Mouse (Mus musculus) brain, embryonic 18.5 days (tissue): ENCODE measurements at regions not wholly inside any gene's neighbourhood (a gene's known extent, or its start where the extent isn't known, plus 50 kb on each side); places are given as distances from the start of the nearest gene placed in this dataset.
A peak's percentile ranks its signal among the peaks of the same experiment; 100 is the strongest.

ENCODE experiments used
- DNase-seq: peaks from one replicate; pipeline ENCODE4 v3.0.0-alpha.2; 2012; ENCODE audit warnings: low read depth, low spot score

DNA sequence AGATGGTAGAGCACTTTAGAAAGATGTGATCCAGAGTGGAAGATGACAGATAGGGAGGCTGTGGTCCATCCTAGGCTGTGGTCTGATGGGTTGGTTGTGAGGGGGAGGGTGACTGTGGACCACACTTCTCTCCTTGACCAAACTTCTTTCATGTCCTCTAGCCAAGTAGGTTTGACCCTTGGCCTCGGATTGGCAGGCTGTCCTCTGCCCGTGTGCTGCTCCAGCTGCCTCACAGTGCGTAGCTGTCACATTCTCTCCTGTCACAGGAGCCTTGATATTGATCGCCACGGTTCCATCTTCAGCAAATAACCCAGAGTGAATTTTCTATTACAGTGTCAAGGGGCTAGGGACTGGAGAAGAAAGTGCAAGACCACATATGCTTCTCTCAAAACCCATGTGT lies 506.9 kb downstream of the Tbc1d22a start:
- no peak for DNase-seq

DNA sequence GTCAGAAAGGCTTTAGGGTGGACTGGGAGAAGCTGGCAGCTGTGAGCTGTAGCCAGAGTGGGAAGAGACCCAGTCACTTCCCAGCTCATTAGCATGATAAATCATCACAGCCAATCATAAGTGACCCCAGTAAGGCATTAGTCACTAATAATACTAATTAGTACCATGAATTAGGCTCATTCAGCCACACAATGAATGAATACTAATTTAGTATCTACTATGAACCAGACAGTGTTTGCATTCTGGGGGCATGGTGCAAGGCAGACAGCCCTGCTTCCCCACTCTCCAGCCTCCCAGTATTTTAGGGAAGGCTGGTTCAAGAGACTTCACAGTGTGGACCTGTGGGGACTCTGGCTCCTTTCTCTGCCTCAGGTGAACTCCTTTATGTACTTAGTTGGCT lies 523.7 kb downstream of the Tbc1d22a start:
- no peak for DNase-seq

DNA sequence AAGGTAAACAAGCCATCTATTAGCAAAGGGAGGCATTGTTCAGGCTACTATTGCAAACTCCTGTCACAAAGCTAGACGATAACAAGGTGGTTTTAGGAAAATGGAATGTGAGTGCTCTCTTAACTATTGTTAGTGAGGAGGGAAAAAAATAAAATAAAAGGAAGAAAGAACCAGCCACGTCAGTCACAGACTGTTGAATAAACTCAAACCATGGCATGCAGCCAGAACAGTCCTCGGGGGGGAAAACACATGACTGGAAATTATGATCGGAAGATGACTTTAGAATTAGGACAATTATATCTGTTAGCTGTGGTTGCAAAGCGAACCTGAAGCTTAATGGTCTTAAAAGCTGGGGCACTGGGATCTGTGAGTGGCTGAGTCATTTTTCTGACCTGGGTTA lies 524.1 kb downstream of the Tbc1d22a start:
- DNase-seq, result no peak

DNA sequence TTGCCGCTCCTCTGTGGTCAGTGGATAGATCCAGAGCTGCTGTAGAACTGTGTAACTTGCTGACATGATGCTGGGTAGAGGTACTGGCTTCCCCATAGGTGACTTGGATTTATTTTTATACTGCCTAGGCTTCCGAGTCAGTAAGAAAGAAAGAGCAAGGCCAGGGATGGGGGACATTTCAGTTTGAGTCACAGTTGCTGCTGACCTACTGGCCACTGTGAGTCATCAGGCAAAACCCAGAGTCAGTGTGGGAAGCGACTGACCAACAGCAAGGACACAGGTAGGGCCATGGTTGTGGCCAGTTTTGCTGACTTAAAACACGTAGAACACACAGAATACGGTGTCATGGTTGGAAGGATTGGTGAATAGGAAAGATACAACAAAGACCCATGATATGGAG lies 524.5 kb downstream of the Tbc1d22a start:
- DNase-seq, result no peak

GRCm38 (mm10) chr15:86751436-86752136 lies 537.3 kb downstream of the Tbc1d22a start:
- peak; percentile 43 for DNase-seq

DNA sequence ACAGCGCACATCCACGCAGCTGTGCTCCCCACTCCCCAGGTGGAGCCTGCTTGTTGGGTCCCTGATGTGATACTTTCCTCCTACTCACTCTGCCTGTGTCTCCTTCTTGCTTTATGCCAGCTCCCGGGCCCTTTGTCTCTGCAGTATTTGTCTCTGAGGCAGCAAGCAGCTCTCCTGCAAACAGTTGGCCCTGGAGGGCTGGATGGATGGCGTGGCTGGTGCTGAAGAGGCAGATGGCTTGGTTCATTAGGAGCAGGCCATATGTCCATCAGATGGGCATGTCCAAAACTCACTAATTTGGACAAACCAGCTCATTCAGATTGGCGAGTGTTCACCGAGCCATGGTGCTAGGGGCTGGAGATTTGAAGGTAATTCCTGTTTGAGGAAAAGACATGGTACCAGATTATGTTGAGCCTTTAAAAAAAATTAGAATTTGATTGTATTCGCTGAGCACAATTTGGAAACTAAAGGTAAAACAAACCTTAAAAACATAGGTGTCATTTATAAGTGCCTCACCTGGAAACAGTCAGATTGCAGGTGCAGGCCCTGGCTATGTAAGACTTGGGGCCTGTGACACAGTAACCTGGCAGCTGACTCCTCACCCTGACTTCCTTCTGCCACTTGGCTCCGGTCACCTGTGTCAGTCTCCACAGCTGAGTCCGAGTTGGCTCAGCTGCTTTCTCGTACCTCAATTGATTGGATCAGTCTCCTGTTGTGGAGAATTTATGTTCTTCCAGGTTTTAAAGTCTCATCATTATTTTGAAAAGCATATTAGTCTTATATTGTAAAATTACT lies 549.5 kb downstream of the Tbc1d22a start:
- no peak for DNase-seq

GRCm38 (mm10) chr15:86767623-86768022 lies 553.4 kb downstream of the Tbc1d22a start:
- no peak for DNase-seq

DNA sequence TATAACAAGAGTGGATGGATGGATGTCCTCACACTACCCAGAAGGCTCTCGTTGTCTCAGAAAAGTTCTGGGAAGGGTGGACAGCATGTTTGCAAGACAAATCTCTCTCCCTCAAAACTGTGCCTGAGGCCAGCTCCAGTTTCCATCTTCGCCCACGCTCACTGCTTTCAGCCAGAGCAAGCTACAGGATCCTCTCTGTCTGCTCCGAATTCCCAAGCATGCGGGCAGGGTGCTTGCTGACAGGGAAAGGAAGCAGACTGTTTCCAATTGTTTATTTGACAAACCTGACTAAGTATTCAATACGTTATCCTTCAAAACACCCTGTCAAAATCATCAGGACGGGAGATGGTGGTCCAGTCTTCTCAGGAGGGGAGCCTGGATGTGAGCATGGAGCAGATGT lies 558.8 kb downstream of the Tbc1d22a start:
- no peak for DNase-seq

DNA sequence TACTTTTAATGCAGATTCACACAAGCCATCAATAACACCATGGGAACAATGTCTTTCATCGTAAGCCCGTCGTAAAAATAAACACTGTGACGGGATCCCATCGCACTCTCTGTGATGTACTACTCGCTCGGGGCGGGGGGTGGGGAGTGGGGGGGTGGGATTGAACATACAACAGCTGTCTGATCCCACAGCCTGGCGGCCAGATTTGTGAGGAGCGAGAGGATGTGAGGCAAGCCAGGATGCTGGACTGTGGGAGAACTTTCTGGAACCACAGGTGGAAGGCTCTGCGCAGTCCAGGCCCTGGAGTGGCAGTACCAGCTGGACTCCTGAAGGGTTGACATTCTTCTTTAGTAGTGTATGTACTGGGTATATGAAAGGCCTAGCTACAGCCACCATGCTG lies 563.7 kb downstream of the Tbc1d22a start:
- no peak for DNase-seq

- peak; percentile 45 for DNase-seq
Measured at GRCm38 (mm10) chr15:86781160-86781559, 566.9 kb downstream of the Tbc1d22a start.

DNA sequence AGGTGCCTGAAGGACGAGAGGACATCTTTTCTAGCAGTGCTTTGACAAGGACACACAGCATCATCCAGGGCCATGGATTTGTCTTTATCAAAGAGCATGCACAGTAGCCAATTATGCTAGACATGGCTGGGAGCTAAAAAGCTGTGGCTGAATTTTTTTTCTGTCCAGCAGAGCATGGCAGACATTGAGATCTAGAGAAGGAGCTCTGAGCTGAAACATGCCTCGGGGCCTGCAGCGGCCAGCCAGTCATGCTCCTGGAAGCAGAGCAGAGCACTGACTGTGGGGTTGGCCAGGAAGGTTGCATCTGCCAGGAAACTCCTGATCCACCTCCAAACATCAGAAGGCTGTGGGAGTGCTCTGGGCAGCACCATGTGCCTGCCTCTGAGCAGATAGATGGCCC lies 580.5 kb downstream of the Tbc1d22a start:
- DNase-seq, result no peak

DNA sequence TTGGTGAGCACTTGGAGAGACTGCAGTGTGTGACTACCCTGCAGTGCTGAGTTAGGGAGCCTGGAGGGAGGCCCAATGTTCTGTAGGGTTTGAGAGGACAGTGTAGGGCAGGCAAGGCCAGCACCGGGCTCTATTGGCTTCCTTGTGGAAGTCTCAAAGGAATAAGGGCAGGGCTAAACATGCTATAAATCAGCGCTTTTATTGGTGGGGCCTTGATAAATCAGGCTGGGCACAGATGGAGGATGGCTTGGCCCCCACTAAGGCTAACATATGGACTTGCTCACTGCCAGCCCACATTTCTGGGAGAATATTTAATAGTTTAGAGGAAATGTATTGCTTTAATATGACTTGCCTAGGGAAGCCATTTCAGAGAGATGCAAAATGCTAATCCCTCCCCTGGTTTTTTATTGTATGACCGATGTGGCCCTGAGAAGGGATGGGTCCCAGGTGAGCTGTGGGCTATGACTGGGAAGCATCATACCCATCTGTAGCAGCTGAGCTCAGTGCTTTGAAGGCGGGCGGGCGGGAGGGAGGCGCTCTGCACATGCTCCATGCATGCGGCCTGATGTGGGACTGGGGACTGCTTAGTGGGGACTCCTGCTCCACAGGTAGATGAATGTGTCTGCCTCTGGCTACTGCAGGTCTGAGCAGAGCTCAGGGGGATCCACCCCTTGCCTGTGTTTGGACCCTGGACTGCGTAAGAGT lies 584.4 kb downstream of the Tbc1d22a start:
- no peak for DNase-seq

DNA sequence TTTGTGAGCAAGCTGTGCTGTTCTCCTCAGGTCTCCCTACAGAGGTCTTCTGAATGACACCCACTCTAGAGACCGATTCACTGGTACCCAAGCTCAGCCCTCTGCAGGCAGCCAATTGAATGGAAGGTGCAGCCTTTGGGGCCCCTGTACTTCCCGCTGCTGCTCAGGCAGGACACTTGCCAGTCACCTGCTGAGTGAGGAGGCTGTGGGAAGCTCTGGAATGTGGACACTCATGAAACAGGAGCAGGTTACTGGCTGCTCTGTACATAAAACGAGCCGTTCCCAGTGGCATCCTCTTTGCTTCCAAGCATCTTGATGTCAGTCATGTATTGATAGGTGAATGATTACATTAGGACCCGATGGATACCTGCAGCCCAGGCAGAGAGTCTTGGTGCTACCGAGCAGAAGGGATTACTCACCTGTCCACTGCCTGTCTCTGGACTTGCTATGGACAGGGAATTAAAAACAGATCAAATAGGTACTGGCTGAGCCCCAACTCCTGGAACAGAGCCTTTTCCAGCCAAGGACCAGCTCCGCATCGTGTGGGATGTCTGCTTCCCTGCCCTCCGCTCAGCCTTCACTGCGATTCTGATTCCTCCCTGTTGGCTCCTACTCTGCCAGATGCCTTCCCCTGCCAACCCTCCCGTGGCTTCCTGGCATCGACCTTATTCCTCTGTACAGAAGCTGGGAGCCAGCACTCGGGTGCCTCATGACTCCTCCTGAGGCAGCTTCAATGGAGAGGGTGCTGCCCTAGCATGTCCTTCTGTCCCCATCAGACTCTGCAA lies 593.2 kb downstream of the Tbc1d22a start:
- DNase-seq, result no peak

GRCm38 (mm10) chr15:86811821-86812220 lies 597.6 kb downstream of the Tbc1d22a start:
- DNase-seq, result no peak

GRCm38 (mm10) chr15:86814808-86815421 lies 600.7 kb downstream of the Tbc1d22a start:
- no peak for DNase-seq

DNA sequence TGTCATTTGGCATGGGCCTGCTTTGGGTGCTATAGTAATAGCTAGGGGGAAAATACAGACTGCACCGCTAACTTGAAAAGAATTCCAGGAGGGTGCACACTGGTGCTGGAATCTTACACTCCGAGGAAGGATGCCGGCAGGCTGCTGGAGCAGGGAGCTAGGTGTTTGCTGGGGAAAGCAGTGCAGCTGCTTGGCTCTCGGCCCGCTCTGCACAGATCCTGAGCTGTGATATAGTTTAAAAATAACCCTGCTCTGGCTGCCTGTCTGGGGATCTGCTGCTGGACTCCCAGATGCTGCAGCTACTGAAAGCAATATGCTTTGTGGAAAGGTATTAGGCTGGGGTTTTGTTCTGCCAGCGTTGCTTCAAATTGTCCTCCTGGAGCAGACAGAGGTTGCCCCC lies 621.7 kb downstream of the Tbc1d22a start:
- DNase-seq, result peak; percentile 22

- no peak for DNase-seq
Measured at GRCm38 (mm10) chr15:86852161-86852870, 638.1 kb downstream of the Tbc1d22a start.

- no peak for DNase-seq
Measured at GRCm38 (mm10) chr15:86858356-86858906, 644.2 kb downstream of the Tbc1d22a start.

DNA sequence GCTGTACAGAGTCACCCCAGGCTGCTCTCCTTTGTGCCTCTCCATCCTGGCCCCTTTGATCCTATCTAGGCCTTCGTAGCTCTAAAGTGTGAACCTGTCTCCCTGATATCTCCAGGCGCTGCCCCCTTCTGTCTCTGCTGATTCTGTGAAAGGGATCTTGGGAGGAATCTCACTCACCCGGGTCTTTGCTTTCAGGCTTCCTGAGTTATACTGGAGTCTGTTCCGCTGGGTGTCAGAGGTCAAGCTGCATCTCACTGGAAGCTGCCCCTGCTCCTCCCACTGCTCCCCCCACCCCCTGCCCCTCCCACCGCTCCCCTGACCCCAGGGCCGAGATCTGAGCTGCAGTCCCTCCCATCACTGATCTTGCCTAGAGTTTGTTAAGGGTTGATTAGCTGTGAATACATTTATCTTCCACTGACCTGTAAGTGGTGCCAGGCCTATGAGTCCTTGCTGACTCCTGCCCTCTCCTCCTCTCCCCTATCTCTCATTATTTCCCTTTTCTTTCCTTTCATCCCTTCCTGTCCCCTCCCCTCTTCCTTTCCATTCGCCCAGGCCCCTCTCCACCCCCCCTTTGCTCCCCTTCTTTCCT lies 661.6 kb downstream of the Tbc1d22a start:
- DNase-seq, result no peak

- no peak for DNase-seq
Measured at GRCm38 (mm10) chr15:86896974-86897373, 647.1 kb upstream of the Fam19a5 start.
